Mouse (Mus musculus) cerebellum, adult 8-10 months (tissue): ENCODE results near the gene Rhbdd2.
A peak's percentile ranks its signal among the peaks of the same experiment; 100 is the strongest.

ENCODE experiments used
- DNase-seq: peaks from one replicate; pipeline ENCODE4 v3.0.0; 2022

Rhbdd2 gene

DNA sequence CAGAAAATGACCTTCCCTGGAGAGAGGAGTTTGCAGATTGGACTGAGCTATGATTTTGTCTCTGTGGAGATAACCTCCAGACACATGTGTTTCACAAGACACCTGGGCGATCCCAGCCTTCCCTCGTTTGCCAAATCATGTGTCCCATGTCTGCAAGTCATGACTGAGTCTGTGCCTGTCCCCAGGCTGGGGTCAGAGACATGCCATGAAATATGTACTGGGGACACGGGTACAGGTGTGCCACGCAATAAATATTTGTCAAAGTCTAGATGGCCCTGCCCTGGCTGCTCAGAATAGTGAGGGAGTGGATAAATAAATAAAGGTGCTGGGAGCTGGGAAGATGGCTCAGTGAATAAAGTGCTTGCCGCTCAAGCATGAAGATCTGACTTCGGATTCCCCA, 13.6 kb downstream of the Rhbdd2 start:
- no peak for DNase-seq

DNA sequence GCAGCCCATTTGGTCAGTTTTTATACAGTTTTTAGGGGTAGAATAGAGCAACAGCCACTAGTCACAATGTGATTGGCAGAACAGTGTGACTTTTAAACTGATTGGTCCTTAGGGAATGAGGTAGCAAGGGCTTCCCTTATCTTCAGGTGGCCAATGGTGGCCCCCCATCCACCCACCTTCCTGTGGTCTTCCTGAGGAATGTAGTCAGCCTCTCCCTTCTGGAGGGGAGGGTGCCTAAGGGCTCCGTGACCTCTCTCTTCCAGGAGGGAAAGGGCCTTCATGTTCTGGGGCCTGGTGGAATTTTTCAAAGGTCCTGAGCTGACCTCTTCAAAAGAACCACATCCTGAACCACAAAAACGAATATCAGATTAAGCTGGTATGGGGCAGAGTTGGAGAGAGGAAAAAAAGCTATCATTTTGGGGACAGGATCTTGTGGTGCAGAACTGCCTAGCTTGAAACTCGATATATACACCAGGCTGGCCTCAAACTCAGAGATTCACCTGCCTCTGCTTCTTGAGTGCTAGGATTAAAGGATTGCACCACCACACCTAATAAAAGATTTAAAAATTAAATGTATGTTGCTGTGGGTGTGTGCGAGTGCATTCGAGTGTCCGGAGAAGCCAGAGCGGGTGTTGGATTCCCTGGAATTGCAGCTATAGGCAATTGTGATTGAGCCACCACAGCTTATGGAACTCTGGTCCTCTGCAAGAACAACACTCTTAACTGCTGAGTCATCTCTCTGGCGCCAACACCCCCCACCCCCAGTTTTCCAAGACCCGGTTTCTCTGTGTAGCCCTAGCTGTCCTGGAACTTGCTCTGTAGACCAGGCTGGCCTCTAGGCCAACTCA, 16.3 kb downstream of the Rhbdd2 start:
- DNase-seq, result no peak

DNA sequence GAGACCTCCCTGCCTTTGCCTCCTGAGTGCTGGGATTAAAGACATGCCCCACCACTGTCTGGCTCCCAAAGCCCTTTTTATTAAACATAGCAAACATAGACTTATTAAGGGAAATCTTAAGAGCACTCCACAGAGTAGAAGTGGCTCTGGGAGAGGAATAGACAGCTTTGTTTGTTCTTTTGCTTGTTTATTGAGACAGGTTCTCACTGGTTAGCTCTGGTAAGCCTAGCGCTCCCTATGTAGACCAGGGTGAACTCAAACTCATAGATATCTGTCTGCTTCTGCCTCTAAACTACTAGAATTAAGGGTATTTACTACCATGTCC, 16.9 kb downstream of the Rhbdd2 start:
- no peak for DNase-seq

DNA sequence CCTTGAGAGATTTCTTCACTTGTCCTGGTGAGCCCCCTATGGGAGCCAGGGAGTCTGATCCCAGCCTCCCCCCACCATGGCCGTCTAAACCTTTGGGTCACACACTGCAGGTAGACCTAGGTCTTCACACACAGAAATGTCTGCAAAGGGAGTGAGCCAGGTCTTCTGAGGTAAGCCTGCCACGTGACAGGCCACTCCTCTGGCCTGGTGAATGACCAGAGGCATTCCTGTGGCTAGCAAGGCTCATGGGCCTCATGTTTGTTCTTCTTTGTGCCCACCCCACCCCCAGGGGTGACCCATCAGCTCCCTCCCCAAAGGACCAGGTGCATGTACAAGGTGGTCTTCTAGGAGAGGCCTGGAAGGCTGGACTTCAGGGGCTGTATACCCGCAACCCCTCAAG, 19.1 kb downstream of the Rhbdd2 start:
- no peak for DNase-seq

DNA sequence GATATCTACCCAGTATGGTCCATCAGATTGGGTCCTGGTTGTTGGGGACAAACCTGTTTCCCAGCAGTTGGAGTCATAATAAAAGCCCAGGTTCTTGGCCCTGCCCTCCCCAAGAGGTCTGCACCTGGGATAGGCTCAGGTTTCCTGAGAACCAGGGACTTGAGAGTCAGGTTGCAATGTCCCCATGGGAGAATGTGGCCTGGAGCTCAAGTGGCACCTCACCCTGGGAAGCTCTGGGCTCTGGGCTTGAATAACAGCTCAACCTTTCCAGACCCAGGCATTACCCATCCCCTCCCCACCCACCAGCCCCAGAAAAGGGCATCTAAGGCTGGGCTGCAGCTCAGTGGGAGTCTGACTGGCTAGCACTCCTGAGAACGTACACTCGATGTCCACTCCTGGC, 20.8 kb downstream of the Rhbdd2 start:
- no peak for DNase-seq

GRCm38 (mm10) chr5:135656046-135656445, 23.6 kb downstream of the Rhbdd2 start:
- DNase-seq, result no peak

DNA sequence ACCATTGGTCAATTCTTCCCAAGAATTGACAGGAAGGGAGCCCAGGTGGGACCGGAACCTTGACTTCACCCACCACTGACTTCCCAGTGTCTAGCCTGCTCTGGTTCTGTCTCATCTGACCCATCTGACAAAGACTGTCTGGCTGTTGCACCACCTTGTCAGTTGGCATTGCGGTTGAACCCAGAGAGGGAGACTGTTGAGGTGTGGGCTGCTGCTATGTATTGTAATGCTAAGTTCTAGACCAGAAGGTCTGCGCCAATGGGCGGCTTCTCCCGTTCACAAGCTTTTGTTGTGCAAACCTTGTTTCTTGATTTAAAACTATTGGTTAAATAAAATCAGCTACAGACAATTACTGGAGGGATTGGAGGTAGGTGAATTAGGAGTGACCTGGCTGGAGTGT, 24.7 kb downstream of the Rhbdd2 start:
- no peak for DNase-seq

DNA sequence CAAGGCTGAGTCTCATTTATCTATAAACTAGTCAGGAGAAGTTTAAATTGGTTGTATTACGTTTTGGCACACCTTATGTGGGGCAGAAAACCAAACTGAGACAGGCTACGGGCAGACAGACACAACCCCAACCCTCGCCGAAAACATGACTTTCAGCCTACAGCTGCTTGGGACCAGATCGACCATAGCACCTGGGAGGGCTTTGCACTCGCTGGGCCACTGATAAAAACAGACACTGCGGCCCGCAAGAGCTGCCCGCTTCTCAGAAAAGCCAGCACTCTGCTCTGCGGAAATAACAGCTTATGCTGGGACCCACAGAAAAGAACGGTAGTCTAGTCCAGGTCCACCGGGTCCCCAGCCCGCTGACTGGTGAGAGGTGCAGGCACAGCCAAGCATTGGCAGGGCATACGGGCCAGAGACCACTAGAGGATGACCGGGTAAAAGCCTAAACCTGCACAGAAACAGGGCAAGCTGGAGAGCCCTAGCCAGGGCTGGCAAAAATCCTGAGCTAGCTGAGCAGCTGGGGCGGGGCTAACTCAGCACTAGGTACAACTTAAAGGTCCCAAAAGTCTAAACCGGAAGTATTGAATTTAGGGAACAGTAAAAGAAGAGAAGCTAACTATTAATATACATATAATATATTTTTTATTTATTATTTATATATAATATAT, 25.4 kb downstream of the Rhbdd2 start:
- DNase-seq, result no peak

- DNase-seq, result no peak
Observed at GRCm38 (mm10) chr5:135659956-135660355, 27.5 kb downstream of the Rhbdd2 start.

DNA sequence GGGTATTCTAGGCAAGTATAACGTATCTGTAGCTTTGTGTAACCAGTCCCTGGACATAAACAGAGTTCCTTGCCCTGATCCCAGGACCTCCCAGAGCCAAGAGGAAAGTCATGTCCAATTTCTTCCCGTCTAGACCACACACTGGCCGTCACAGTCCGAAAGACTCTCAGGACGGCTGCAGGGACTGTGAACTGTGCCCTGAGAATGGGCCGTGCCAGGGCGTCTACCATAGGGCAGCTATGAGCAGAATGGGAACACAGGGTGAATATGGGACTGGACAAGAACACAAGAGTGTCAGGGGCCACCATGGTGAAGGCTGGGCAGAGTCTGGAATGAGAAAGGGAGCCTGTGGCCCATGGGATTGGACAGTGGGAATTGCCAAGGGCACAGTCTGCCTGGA, 28.1 kb downstream of the Rhbdd2 start:
- no peak for DNase-seq

DNA sequence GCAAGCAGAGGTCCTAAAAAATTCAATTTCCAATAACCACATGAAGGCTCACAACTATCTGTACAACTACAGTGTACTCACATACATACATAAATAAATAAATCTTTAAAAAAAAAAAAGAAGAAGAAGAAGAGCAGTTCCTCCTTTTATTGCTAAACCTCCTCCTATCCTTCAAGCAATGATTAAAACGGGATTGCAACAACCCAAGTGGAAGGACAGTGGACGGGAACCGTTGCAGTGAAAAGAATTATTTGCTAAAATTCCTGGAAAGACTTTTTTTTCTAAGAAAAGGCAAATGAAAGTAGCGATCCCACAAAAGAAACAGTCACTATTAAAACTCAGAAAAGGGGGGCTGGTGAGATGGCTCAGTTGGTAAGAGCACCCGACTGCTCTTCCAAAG, 34.5 kb downstream of the Rhbdd2 start:
- no peak for DNase-seq

DNA sequence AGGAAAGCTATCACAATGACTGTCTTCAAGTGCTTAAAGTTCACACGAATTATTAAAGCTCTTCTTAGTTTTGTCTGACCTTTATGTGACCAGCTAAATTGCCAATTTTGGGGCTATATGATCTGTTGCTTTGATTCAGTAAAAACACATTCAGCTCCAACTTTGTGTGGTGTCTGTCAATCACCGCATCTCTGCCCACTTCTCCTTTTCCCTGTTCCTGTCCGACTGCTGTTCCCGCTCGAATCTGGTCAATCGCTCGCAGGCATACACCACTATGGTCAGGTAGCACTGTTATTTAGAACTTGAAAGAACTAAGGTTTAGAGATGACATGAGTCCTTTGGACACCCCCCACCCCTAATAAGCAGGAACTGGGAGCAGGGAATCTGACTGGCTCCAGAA, 35.7 kb downstream of the Rhbdd2 start:
- no peak for DNase-seq

DNA sequence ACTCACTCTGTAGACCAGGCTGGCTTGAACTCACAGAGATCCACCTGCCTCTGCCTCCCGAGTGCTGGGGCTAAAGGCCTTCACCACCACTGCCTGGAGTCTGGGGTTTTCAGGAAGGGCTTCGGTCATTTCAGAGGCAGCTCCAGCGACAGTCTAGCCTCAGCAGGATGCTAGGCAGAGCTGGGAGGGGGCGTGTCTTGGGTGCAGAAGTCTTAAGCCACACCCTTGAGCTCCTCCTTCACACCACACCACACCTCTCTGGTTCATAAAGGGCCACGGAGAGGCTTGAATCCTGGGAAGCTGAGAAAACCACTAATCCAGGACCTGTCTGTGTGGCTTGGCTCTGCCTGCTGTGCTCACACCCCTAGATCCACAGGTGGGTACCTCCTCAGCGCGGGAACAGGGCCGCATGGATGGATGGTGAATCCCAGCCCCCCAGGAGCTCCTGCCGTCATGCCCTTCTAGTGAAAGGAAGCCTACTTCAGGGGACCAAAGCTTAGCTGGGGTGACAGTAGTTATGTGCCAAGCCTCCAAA, 37.4 kb downstream of the Rhbdd2 start, which contains the start of gene Por:
TSS of gene Por (plus strand) at position 293 of the 535 bp plus-strand sequence.
- no peak for DNase-seq

DNA sequence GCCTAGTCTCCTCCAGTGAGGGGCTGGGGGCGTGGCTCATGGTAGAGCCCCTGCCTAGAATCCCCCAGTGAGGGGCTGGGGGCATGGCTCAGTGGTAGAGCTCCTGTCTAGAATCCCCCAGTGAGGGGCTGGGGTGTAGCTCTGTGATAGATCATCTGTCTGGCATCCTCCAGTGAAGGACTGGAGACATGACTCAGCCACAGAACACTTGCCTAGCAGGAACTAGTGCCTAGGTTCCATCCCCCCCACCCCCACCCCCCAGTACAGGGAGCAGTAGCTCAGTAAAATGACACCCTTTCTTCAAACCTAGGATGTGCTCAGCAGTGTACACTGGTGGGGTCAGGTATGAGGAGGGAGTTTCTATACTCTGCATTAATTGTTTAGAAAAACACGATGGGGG, 38.5 kb downstream of the Rhbdd2 start:
- DNase-seq, result no peak

- DNase-seq, result no peak
Observed at GRCm38 (mm10) chr5:135672509-135672908, 40.1 kb downstream of the Rhbdd2 start.

DNA sequence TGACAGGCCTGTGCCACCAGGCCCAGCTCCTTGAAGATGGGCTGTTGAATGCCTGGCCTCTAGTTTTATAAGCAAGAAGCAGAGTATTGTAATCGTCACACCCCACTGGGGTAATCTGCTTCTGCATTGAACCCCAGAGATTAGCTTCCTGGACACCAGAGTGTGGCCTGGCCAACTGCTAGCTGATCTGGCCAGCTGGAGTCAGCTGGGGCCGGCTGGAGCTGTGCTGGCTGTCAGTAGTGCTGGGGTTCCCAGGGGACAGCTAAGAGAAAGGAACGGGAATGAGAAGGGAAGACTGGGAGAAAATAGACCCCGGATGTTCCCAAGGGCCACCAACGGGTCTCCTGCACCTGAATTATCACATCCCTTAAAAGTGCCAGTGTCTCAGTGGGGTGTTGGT, 40.6 kb downstream of the Rhbdd2 start:
- no peak for DNase-seq

GRCm38 (mm10) chr5:135674349-135674775, 41.9 kb downstream of the Rhbdd2 start:
- DNase-seq, result no peak

DNA sequence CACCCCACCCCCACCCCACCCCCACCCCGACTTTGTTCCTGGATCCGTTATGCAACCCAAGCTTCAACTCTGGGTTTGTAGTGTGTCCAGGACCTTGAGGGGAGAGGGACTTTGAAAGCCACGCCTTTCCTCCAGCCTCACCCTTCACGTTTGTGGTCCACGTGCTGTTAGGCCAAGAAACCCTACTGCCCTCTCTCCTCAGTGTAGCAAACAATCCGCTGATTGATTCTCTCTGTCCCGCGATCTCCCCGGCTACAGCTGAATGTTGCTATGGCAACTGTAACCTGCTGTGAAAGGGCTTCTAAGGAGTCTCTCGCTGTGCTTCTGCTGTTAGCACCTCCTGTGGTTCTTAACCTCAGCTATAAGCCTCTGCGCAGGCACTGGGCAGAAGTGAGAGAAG, 42.4 kb downstream of the Rhbdd2 start:
- peak; percentile 34 for DNase-seq

DNA sequence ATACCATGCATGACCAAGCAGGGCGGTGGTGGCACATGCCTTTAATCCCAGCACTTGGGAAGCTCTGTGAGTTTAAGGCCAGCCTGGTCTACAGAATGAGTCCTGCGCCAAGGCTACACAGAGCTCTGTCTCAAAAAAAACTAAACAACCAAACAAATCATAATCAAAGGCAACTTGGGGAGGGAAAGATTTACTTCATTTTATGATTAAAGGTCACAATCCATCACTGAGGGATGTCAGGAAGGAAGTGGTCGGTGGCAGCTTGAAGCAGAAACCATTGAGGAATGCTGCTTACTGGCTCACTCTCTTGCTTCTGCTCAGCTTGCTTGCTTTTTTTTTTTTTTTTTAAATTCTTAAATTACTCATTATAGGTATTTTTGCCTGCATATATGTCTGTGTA, 44.3 kb downstream of the Rhbdd2 start:
- DNase-seq, result no peak

- DNase-seq, result no peak
Observed at GRCm38 (mm10) chr5:135677251-135677650, 44.8 kb downstream of the Rhbdd2 start.

DNA sequence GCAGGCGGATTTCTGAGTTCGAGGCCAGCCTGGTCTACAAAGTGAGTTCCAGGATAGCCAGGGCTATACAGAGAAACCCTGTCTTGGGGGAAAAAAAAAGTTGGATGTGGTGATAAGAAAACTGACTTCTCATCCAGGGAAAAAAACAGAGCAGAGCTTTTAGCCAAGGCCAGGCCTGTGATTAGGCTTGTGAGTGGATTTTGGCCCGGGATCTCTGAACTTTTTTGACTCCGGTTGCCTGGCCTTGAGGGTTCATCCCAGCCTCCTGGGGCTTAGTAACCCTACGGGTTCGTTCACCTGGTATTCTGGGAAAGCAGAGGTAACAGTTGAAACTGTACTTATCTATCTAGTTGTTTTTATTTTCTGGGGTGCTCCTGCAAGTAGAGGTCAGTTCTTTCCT, 46.1 kb downstream of the Rhbdd2 start:
- no peak for DNase-seq

DNA sequence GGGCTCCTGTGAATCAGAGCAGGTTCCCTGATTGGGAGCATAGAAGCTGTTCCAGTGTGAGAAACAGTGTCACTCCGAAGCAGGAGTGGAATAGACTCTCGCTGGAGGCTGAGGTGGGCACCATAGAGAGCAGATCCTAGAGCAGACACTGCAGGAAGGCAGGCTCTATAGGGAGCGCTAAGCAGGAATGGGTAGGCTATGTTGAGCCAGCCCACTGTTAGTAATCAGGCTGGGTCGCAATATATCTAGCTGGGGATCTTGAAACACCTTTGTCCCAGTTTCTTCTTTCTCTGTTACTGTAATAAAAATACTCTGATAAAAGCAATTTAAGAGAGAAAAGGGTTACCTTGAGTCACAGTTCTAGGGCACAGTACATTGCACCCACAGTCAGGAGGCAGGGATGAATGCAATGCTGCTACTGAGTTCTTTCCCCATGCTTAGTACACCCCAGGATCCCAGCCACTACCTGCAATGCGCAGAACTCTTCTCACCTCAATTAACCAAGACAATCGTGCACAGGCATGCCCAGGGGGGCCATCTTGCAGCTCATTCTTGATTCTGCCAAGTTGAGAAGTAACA, 48.6 kb downstream of the Rhbdd2 start:
- no peak for DNase-seq

DNA sequence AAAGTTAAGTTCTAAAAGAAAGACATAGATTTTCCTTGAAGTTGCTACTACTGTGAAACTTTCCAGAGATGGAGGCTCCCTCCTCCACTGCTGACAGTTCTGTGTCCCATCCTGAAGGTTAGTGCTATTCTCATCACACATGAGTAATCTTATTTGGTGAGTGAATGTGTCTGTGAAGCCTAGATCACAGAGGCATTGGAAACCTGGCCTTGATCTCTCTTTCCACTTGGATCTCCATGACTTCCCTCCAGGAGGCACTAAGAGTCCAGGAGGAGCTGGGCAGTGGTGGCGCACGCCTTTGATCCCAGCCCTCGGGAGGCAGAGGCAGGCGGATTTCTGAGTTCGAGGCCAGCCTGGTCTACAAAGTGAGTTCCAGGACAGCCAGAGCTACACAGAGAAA, 49.6 kb downstream of the Rhbdd2 start:
- DNase-seq, result no peak
